Mouse (Mus musculus): ENCODE results near the gene Gtdc1. TPM values are rescaled to one million over a fixed set of nuclear protein-coding genes. Genes with fewer than 3 reads are reported as not detected.

Gtdc1 gene
- total RNA-seq, 1 experiment from 2014 or later, result 72.0 TPM

DNA sequence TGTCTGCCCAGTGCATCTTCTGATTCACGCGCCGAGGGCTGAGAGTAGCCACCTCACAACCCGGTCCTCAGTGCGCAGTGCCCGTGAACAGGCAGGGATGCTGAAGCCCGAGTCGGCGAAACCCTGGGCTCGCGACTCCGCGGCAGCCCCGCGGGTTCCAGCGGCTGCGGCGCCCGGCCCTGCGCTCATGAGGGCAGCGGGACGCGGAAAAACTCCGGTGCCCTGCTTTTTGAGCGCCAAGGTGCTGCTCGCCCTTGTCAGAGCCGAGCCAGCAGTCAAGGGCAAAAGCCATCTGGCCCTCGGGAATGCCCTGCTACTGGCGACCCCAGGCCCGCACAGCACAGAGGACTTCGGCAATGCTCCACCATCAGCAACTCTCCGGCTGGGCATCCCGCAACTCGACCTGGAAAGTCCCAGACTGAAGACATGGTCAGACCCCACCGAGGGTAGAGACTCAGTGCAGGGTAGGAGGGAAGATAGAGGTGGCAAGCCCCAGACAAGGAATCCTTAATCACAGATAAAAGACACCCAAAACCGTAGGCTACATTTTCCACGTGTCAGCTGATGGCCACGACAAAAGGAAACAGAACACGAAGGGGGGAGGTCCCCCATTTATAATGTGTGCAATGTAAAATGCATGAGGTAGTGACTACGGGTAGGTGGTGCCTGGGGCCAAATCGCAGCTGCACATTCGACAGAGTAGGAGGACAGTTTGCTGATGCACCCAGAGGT, 370.4 kb downstream of the Gtdc1 start:
- no peak for ATAC-seq (ENCODE audit: extremely low read depth, insufficient number of reproducible peaks, low FRiP score, poor library complexity, severe bottlenecking)

DNA sequence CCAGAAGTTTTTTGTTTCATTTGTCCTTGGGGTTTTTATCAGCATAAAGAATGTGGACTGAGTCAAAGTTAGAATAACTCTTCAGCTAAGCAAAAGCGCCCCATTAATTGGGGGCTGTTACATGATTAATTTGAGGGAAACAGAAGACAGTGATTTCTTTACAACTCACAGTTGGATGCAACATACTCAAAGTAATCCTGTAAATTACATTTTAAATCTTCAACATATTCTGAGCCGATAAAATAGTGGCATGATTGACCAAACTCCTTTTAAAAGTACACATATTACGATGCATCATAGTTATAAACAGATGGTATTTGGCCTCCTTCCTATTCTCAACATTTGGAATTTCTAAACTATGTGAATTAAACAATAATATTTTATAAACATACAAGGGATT, 372.7 kb downstream of the Gtdc1 start:
- ATAC-seq (ENCODE audit: extremely low read depth, insufficient number of reproducible peaks, low FRiP score, poor library complexity, severe bottlenecking), result no peak

DNA sequence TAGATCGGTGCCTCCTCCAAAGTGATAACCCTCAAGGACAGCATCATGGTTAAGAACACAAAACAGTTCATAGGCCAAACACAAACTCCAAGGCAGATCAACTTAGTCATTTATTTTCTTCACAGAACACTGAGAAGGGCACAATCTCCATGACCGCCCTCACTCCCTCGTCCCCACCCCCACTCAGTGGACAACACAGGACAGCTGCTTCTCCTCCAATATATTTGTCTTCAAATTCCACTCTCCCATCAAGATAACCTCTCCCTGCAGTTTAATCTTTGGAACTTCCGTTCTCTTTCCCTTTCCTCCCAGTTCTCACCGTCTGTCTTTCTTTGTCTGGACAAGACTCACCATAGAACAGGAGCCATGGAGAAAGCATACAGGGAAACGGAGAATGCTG, 378.1 kb downstream of the Gtdc1 start:
- ATAC-seq (ENCODE audit: extremely low read depth, insufficient number of reproducible peaks, low FRiP score, poor library complexity, severe bottlenecking), result no peak

DNA sequence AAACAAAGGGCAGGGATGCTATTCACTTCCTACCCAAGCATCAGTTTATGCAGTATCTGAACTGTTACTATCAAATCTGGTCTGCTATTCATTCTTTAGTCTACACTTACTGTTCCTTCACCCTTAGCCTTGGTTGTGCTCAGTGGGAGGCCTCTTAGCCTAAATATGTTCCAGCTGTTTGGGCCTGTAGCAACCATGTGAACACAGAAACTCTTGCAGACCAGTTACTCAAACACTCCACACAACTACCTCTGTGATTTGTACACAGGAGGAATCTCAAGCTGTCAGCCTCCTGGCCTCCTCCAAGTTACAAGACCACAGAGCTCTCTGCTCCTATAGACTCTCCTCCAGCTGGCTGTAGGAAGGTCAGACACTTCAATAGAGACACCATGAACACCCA, 384.7 kb downstream of the Gtdc1 start:
- ATAC-seq (ENCODE audit: extremely low read depth, insufficient number of reproducible peaks, low FRiP score, poor library complexity, severe bottlenecking), result no peak

DNA sequence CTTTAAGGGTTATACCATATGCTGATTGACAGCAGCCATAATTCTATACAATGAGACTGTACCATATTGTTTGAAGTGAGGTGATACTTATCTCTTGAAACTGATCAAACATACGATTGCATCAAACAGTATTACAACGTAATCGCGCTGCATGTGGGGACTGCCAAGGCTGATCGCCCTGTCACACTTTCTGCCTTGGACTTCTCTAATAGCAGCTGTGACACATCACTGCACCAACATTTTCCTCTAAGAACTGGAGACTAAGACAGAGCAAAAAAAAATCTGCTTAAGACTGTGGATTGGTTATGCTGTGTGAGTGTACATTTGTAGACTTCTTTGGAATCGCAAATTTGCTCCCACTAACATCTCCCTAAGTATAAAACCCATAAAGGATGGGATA, 385.7 kb downstream of the Gtdc1 start:
- no peak for ATAC-seq (ENCODE audit: extremely low read depth, insufficient number of reproducible peaks, low FRiP score, poor library complexity, severe bottlenecking)

DNA sequence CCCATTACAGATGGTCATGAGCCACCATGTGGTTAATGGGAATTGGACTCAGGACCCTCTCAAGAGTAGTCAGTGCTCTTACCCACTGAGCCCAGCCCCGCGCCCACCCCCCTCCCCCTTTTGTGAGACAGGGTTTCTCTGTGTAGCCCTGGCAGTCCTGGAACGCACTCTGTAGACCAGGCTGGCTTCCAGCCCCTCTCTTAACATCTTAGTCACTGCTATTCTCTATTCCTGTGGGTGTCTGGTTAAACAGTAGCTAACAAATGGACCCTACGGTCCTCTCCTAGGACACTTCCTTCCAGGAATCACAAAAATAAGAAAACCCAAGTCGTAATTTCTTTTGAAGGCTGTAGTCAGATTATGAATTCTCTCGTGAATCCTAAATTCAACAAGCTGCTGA, 386.6 kb downstream of the Gtdc1 start:
- no peak for ATAC-seq (ENCODE audit: extremely low read depth, insufficient number of reproducible peaks, low FRiP score, poor library complexity, severe bottlenecking)

DNA sequence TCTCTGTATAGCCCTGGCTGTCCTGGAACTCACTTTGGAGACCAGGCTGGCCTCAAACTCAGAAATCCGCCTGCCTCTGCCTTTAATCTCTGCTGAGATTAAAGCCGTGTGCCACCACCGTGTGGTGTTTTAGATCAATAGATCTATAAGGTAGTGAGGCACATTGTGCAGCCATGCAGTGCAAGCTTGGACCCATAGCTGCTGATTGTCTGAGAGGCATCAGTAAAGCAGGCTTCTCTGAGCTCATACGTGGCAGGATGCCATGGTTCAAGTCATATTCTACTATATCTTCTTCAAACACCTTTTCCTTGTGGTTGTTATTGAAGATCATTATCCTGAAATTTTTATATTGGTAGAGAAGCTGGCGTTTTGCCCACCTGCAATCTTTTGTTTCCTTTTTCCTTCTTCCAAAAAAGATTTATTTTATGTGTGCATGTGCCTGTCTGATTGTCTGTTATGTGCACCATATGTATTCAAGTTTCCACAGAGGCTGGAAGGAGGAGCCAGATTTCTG, 388.3 kb downstream of the Gtdc1 start:
- no peak for ATAC-seq (ENCODE audit: extremely low read depth, insufficient number of reproducible peaks, low FRiP score, poor library complexity, severe bottlenecking)

DNA sequence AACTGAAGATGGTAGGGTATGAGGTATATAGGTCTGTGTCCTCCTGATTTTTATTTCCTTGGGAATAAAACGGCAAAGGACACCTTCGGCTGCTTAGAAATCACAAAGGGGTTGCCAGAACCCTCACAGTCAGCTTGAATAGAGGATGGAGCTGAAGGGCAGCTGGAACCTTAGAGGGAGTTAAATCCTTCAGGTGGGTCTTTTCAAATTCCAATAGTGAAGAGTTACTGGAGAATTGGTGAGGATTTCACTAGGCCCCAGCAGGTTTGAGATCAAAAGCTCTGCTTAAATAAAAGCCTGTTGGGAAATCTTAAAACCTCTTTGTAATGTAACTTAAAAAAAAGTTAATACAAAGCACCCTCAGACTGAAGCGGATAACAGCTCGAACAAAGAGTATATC, 389.3 kb downstream of the Gtdc1 start:
- ATAC-seq (ENCODE audit: extremely low read depth, insufficient number of reproducible peaks, low FRiP score, poor library complexity, severe bottlenecking), result no peak

DNA sequence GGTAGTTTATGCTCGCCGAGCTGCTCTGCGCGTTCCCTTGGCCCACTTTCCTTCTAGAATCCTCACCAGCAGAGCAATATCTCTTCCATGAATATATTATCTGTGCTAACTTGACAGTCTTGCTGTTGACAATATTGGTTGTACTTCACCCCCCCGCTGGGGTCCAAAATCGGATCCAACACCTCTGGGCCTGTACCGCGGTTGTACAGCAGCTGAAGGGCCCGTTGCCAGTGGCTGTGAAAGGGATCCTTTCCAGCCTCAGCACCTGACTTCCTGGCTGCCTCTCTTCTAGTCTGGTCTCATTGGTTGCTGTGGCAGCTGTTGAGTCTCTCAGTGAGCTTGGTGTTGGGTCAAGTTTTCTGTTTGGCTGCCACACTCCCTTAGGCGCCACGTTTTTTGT, 391.7 kb downstream of the Gtdc1 start:
- no peak for ATAC-seq (ENCODE audit: extremely low read depth, insufficient number of reproducible peaks, low FRiP score, poor library complexity, severe bottlenecking)

DNA sequence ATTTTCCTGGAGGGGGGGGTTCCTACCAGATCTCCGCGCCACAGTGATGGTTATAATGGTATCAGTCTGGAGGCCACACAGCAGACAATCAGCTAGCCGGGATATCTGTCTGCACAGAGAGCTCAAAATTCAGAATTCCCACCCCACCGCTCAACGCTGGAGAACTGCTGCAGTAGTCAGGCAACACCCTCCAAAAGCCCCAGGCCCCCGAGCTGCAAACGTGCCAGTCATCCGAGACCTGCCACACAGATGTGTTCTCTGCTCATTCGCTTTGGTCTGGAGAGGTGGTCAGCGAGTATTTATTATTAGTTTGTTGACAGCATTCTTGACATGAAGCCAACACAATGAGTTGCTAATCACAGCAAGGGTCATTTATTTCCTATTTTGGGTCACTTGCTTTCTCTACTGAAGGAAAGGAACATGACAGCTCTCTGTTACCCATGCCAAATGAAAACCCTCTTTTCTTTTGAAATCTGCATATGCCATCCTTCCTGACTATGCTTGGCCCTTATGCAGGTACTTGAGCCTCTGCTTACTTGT, 392.3 kb downstream of the Gtdc1 start:
- no peak for ATAC-seq (ENCODE audit: extremely low read depth, insufficient number of reproducible peaks, low FRiP score, poor library complexity, severe bottlenecking)

DNA sequence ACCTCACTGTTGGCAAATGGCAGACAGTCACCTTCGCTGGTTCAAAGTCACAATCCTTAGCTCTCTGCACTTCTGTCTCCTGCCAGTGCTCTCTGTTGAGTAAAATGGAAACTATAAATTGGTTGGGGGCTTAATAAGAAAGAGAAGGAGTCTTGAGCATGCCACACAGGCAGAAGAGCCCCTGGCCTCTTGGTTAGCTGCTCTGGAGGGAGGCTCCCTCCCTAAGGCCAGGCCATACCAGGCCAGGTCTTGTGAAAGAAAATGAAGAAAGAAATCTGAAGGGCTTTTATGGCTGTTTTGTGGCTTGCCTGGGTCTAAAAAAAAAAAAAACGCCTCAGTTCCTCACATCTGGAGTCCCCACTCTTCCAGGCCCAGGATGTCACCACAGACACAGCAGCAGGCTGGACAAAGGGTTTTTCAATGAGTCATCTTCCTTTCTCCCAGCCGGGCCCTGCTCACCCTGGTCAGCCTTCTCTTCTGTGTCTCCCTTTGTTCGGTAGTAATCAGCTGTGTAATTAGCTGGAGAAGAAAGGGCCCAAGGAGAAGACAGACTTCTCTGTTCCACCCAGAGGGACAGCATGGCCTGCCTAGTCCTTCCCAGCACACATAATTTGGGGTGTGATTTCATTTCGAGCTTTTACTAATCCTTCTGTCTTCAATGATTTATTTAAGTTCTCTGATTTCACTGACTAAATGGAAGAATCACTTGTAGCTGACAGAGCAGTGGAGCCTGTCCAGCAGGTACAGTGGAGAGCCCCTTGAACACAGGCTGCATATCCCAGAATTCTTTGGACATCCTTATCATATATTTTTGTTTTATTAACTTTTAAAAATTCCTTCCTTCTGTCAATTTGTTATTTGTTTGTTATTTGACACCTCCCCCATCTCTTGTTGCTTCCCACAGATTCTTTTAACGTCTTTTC, 401.1 kb downstream of the Gtdc1 start:
- ATAC-seq (ENCODE audit: extremely low read depth, insufficient number of reproducible peaks, low FRiP score, poor library complexity, severe bottlenecking), result no peak

DNA sequence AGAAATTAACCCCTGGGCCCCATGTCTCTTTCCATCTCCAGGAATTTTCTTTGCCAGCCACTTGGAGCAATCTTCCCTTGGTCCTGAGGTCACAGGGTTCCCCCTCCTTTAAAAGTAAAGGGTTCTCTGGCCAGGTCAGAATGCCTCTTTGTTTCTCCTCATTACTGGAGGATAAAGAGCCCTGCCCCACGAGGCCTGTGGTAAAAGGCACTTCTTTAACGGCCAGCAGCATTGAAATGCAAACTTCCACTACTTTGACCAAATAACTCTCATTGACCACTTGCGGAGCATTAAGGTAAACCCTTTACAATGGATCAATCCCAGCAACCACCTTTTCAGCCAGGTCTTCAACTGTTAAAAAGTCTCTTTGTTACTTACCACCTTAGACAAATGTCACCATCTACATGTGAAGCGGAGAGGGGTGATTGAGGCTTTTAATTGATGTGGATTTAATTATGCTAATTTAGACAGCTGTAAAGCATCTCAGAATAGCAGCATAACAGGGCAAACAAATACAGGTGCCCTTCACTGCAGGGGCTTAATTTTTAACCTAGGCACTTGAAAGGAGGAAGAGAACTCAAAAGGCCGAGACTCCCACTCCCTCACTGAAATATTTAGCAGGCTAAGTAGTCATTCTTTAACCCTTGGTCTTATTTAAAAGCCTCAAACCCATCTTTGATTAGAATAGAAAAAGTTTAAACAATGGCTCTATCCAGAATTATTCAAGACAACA, 402.1 kb downstream of the Gtdc1 start:
- ATAC-seq (ENCODE audit: extremely low read depth, insufficient number of reproducible peaks, low FRiP score, poor library complexity, severe bottlenecking), result no peak

DNA sequence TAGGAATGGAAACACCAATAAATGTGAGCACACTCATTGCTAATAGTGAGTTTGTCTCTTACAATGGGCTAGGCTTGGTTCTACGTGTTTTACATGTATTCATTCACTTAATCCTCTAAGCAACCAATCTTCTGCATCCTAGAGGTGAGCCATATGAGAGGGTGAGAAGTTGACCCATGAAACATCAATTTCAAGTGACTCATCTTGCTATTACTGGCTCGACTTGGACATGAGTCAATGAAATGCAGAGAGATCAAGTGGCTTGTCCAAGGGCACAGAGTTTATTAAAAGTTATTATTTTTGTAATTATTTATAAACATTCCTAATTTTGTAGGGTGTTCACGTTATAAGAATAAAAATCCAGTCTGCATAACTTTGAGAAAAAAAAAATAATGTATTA, 408.2 kb downstream of the Gtdc1 start:
- ATAC-seq (ENCODE audit: extremely low read depth, insufficient number of reproducible peaks, low FRiP score, poor library complexity, severe bottlenecking), result no peak

DNA sequence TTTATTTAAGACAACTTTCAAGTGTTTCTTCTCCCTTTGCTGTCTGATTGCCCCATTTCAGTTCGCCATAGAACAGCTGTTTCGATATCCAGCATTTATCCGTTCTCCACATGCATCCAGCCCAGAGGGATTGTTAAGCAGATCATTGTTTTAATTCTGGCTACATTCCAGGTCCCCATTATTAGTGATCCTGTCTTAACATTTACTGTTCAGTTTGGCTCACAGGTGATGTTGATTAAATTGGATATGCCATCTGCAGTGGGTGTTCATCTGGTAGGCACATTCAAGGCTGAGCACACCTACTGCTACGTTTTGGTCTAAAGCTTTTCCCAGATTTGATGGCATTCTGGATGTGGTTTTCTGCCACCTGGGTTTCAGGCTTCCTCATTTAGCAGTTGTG, 409.4 kb downstream of the Gtdc1 start:
- no peak for ATAC-seq (ENCODE audit: extremely low read depth, insufficient number of reproducible peaks, low FRiP score, poor library complexity, severe bottlenecking)

Other genes starting within 250 kb of the Gtdc1 start
- 109 and 113 TPM in 2 replicates for gene Zeb2, start 189.7 kb upstream of the Gtdc1 start, total RNA-seq (2017)